Mouse (Mus musculus) midbrain, embryonic 11.5 days (tissue): ENCODE data around the gene Tiam1. TPM values are rescaled to one million over a fixed set of nuclear protein-coding genes. Genes with fewer than 3 reads are reported as not detected.

ENCODE experiments used
- ATAC-seq: fragments of 200-750 bp; cut with Nextera tagmentation; 2 replicates; pipeline ENCODE4 v1.8.0; 2017; ENCODE audit warnings: moderate TSS enrichment, moderate library complexity; ENCODE audit not compliant: low FRiP score
- DNase-seq: peaks from one replicate; pipeline ENCODE4 v3.0.0; 2015; ENCODE audit warnings: low spot score; ENCODE audit errors: missing footprints
- H3K27ac ChIP-seq: fragments of 300-500 bp; sonication (generic); 2 replicates; pipeline ENCODE4 v1.5.1; 2014; ENCODE audit warnings: low read depth, low read length
- H3K27me3 ChIP-seq: fragments of 300-500 bp; sonication (generic); 2 replicates; pipeline ENCODE4 v1.6.1; 2014; ENCODE audit warnings: mild to moderate bottlenecking, low read length, moderate library complexity, mixed read lengths; ENCODE audit not compliant: control insufficient read depth, insufficient read depth
- H3K36me3 ChIP-seq: fragments of 300-500 bp; sonication (generic); 2 replicates; pipeline ENCODE4 v1.6.1; 2014; ENCODE audit warnings: mild to moderate bottlenecking, low read length, moderate library complexity, mixed read lengths; ENCODE audit not compliant: control insufficient read depth, insufficient read depth
- H3K4me1 ChIP-seq: fragments of 300-500 bp; sonication (generic); 2 replicates; pipeline ENCODE4 v1.6.1; 2014; ENCODE audit warnings: low read length; ENCODE audit not compliant: control insufficient read depth, insufficient read depth
- H3K4me2 ChIP-seq: fragments of 300-500 bp; sonication (generic); 2 replicates; pipeline ENCODE4 v1.6.1; 2014; ENCODE audit warnings: mild to moderate bottlenecking, moderate library complexity
- H3K4me3 ChIP-seq: fragments of 300-500 bp; sonication (generic); 2 replicates; pipeline ENCODE4 v1.5.1; 2014; ENCODE audit warnings: low read depth, low read length
- H3K9ac ChIP-seq: fragments of 300-500 bp; sonication (generic); 2 replicates; pipeline ENCODE4 v1.6.1; 2014; ENCODE audit warnings: low read length
- H3K9me3 ChIP-seq: fragments of 300-500 bp; sonication (generic); 2 replicates; pipeline ENCODE4 v1.6.1; 2016; ENCODE audit warnings: low read length; ENCODE audit not compliant: control insufficient read depth
- WGBS: fragments of 180-500 bp; shearing (Covaris S2); extraction: QIAGEN DNeasy Blood & Tissue Kit; methylation state at CpG from one replicate; pipeline ENCODE4 v1.1.7; 2014; 5-methylcytosine and 5-hydroxymethylcytosine counted together
- polyA plus RNA-seq: library from polyadenylated mRNA; unstranded; fragments of >200 nt; fragmentation: Nextera tagmentation; extraction: Ambion mirVana; gene quantifications from 2 replicates; pipeline ENCODE4 v1.2.1, GENCODE M21; 2014

The Tiam1 gene
- polyA plus RNA-seq, result 14.2 and 16.9 TPM in 2 replicates

DNA sequence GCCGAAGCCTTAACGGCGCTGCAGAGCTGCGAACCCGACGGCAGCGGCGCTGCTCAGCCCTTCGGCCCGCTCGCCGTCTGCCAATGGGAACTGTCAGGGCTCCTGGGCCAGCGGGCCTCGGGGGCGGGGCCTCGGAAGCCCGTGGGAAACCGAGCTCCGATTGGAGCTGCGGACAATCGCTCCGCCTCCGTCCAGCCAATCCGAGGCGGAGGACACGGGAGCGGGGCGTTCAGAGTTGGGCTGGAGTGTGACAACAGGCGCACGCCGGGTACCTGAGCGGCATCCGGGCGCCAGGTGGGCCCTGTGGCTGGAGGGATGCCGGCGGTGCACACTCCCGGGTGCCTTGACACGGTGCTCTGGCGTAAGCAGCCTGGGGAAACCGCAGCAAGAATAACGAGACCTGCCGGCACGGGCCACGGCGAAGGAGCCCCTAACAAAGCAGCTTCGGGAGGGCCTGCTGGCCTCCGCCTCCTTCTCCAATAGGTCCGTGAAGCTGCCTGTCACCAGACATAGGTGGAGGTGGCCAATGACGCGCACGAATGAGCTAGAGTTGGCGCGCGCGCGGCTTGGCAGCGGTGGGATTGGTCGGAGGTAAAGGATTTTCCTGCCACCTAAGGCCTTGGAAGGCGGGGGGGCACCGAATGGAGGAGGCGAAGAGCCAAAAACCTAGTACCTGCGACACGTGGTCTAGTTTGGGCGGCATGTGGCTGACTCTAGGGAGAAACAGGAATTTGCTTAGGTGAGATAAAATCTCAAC lies at the start of gene Tiam1:
Gene Tiam1 (minus strand): TSS at position 10 of the 757 bp plus-strand sequence.
- WGBS, result 0% methylated on average over 59 of the region's 64 CpGs
- DNase-seq, result peak; percentile 99
- H3K4me1 ChIP-seq, result peaks cover 15% of the 10 kb centered on the region

DNA sequence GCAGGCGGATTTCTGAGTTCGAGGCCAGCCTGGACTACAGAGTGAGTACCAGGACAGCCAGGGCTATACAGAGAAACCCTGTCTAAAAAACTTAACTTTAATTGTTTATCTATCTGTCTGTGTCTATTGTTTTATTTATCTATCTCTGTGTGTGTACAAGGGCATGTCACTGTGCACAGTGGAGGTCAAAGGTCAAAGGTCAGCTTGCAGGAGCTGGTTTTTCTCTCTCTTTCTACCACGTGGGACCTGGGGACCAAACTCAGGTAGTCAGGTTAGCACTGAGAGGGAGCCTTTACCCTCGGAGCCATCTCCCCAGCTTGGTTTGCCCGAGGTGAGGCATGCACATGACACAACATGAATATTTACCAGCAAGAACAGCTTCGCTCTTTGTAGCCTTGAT lies 47.7 kb upstream of the Tiam1 start:
- 0 out of 2 replicates have a peak, but pooled peaks cover 2% of the 10 kb centered on the region for H3K27me3 ChIP-seq
- no peak for ATAC-seq
- WGBS, result 79% methylated on average over 6 of the region's 6 CpGs
- H3K9me3 ChIP-seq, result no peaks in the 10 kb centered on the region
- no peak overlapping the region for H3K27ac ChIP-seq
- peak; percentile 65 for DNase-seq
- H3K4me3 ChIP-seq, result no peak overlapping the region
- no peaks in the 10 kb centered on the region for H3K36me3 ChIP-seq
- no peak overlapping the region for H3K4me2 ChIP-seq
- H3K4me1 ChIP-seq, result no peaks in the 10 kb centered on the region
- H3K9ac ChIP-seq, result no peak overlapping the region

More for the DNA sequence above, at the start of gene Tiam1:
- ATAC-seq, result peak; percentile 98
- peak within 1 kb of the TSS; percentile 96 for H3K4me2 ChIP-seq
- no peak within 1 kb of the TSS for H3K27ac ChIP-seq
- H3K9me3 ChIP-seq, result no peaks in the 10 kb centered on the region
- H3K36me3 ChIP-seq, result no peaks in the 10 kb centered on the region
- peak within 1 kb of the TSS; percentile 88 for H3K9ac ChIP-seq
- H3K27me3 ChIP-seq, result peaks cover 24% of the 10 kb centered on the region
- peak within 1 kb of the TSS; percentile 64 for H3K4me3 ChIP-seq

DNA sequence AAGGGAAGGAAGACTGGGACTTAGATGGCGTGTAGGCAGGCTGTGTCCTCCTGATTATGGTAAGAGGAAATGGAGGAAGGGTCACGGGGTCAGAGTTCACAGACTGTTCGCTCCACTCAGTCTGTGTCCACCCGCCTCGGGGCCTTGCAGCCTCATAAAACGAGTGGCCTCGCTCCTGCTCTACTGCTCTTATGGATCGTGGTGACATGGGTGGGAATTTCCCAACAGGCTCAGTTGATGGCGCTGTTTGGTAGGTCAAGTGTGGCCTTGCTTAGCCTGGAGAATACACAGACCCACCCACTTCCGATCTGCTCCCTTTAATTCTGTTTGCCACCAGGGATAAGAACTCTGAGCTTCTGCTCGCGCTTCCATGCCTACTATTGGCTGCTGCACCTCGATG lies 43.9 kb upstream of the Tiam1 start:
- H3K27ac ChIP-seq, result no peak overlapping the region
- 0 out of 2 replicates have a peak, but pooled peaks cover 2% of the 10 kb centered on the region for H3K27me3 ChIP-seq
- no peak overlapping the region for H3K9ac ChIP-seq
- H3K36me3 ChIP-seq, result no peaks in the 10 kb centered on the region
- ATAC-seq, result 0 out of 2 replicates have a peak, but pooled peaks have one; percentile 38
- peak; percentile 54 for DNase-seq
- H3K4me3 ChIP-seq, result no peak overlapping the region
- no peak overlapping the region for H3K4me2 ChIP-seq
- 47% methylated on average over 13 of the region's 13 CpGs for WGBS
- H3K9me3 ChIP-seq, result no peaks in the 10 kb centered on the region
- no peaks in the 10 kb centered on the region for H3K4me1 ChIP-seq

DNA sequence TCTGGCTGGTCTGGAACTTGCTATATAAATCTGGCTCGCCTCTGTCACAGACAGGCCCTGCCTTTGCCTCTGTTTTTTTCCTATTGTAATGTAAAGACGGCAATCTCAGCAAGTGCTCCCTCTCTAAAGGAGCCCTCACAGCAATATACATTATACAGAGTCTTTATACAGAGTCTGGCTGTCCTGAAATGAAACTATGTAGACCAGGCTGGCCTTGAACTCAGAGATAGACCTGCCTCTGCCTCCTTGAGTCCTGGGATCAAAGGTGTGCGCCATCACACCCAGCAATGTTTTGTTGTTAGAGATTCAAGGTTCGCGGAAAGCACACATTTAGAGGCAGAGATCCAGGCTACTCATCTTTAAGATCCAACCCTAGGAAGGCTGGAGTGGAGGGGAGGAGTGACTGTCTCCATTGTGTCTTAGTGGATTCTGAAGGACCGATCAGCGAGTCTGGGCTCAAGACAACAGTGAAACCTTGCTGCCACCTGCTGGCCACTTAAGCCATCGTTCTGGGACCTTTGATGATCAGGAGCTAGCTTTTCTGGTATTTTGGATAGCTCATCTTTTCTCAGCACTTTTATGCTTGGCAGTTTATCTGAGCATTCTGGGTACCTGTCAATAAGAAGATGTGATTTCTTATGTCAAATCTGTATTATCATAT lies 42.5 kb upstream of the Tiam1 start:
- Histone ChIP-seq H3K4me2 (no peak overlapping the region), H3K4me3 (no peak overlapping the region), H3K9me3 (no peaks in the 10 kb centered on the region), H3K27ac (no peak overlapping the region), H3K27me3 (0 out of 2 replicates have a peak, but pooled peaks cover 2% of the 10 kb centered on the region), H3K9ac (no peak overlapping the region), H3K36me3 (no peaks in the 10 kb centered on the region), H3K4me1 (no peaks in the 10 kb centered on the region)
- DNase-seq (peak; percentile 97), ATAC-seq (peak; percentile 77)
- WGBS, result 42% methylated on average over 8 of the region's 8 CpGs

DNA sequence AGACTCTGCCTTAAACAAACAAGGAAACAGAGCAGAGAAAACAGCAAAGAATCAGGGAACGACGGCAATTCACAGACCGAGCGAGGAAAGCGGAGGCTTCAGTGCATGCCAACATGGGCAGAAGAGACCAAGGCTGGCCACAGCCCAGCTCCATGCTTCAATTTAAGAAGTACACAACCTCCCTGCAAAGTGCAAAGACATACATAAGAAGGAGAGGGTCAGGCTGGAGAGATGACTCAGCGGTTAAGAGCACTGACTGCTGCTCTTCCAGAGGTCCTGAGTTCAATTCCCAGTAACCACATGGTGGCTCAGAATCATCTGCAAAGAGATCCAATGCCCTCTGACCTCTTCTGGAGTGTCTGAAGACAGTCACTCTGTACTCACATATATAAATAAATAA lies 40.6 kb upstream of the Tiam1 start:
- ATAC-seq, result no peak
- H3K9me3 ChIP-seq, result no peaks in the 10 kb centered on the region
- no peaks in the 10 kb centered on the region for H3K4me1 ChIP-seq
- no peaks in the 10 kb centered on the region for H3K36me3 ChIP-seq
- no peak overlapping the region for H3K9ac ChIP-seq
- H3K27me3 ChIP-seq, result 0 out of 2 replicates have a peak, but pooled peaks cover 2% of the 10 kb centered on the region
- H3K4me2 ChIP-seq, result no peak overlapping the region
- no peak overlapping the region for H3K27ac ChIP-seq
- DNase-seq, result peak; percentile 49
- no peak overlapping the region for H3K4me3 ChIP-seq
- WGBS, result 86% methylated on average over 6 of the region's 6 CpGs

DNA sequence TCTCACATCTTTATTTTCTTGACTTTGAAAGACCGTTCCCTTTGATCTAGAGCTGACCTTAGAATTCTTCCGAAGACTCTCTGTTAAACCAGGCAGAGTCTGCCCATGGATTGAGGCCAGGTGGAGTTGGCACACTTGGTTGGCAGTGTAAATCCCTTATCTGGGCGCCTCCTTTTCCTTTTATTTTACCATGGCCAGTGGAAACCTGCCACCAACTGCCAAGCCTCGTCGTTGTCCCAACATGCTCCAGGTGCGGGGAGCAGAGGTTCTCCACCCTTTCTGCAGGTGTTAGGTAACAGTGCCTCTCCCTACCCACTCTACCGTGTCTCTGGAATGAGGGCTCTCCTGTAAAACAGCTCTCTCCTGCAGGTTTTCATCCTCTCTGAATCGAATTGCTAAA lies 38.1 kb upstream of the Tiam1 start:
- Histone ChIP-seq H3K4me3 (no peak overlapping the region), H3K4me2 (no peak overlapping the region), H3K9me3 (no peaks in the 10 kb centered on the region), H3K27ac (no peak overlapping the region), H3K9ac (no peak overlapping the region), H3K4me1 (no peaks in the 10 kb centered on the region), H3K27me3 (0 out of 2 replicates have a peak, but pooled peaks cover 2% of the 10 kb centered on the region), H3K36me3 (no peaks in the 10 kb centered on the region)
- 89% methylated on average over 8 of the region's 8 CpGs for WGBS
- DNase-seq (no peak), ATAC-seq (no peak)

DNA sequence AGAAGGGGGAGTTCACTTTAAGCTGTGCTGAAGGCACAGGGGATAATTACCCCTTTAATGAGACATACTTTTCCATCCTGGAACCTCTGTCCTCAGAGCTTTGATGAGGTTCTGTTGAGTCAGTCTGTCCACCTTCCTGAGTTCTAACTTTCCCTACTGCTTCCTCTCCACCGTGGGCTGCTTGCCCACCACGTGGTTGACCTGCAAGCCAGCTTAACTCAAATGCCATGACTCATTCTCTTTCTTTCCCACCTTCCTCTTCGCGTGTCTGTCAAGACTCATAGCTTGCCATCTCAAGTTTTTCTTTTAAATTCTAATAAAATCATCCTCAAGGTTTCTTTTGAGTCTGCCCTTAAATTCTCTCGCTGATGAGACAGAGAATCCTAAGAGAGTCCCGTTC lies 37.4 kb upstream of the Tiam1 start:
- H3K9me3 ChIP-seq, result no peaks in the 10 kb centered on the region
- no peak for ATAC-seq
- no peak overlapping the region for H3K4me2 ChIP-seq
- no peak for DNase-seq
- no peaks in the 10 kb centered on the region for H3K27me3 ChIP-seq
- H3K27ac ChIP-seq, result no peak overlapping the region
- H3K4me1 ChIP-seq, result peaks cover 3% of the 10 kb centered on the region
- no peak overlapping the region for H3K9ac ChIP-seq
- no peaks in the 10 kb centered on the region for H3K36me3 ChIP-seq
- 85% methylated on average over 6 of the region's 6 CpGs for WGBS
- no peak overlapping the region for H3K4me3 ChIP-seq

DNA sequence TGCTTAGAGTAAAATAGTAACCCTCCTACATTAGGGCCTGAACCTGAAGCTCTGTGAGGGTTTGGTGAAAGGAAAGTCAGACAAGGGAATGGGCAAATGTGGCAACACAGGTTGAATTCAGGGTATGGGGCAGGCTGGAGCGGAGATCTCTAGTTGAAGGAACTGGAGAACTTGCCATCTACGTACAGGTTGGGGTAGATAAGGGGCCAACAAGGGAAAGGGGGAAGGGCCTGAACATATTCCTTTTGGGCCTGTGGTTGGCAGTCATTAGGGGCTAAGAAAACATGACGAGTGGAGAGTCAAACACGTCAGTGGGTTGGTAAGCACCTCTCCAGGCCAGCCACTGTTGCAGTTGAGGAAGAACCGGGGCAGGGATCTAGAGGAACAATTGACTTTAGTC lies 36.3 kb upstream of the Tiam1 start:
- Histone ChIP-seq H3K9me3 (no peaks in the 10 kb centered on the region), H3K9ac (no peak overlapping the region), H3K36me3 (no peaks in the 10 kb centered on the region), H3K27ac (no peak overlapping the region), H3K4me2 (no peak overlapping the region), H3K4me3 (no peak overlapping the region), H3K4me1 (peaks cover 3% of the 10 kb centered on the region), H3K27me3 (no peaks in the 10 kb centered on the region)
- no peak for ATAC-seq
- no peak for DNase-seq
- 83% methylated on average over 5 of the region's 5 CpGs for WGBS

DNA sequence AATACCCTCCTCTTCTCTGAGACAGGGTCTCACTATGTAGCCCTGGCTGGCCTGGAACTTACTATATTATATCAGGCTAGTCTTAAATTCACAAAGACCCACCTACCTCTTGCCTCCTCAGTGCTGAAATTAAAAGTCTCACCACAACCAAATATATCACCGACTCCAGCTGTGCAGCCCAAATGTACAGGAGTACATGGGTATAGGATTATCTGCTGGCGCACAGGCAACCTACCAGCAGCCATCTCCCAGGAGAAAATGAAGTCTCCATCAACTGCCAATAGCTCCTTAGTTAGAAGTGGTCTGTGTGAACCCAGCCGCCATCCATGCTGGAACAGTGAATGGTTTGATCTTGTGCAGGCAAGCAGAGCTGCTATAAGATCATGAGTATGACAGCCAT lies 34.8 kb upstream of the Tiam1 start:
- Histone ChIP-seq H3K36me3 (no peaks in the 10 kb centered on the region), H3K9ac (no peak overlapping the region), H3K4me2 (no peak overlapping the region), H3K4me3 (no peak overlapping the region), H3K27me3 (no peaks in the 10 kb centered on the region), H3K9me3 (no peaks in the 10 kb centered on the region), H3K4me1 (peaks cover 3% of the 10 kb centered on the region), H3K27ac (no peak overlapping the region)
- ATAC-seq, result no peak
- no peak for DNase-seq
- WGBS, result 93% methylated on average over 3 of the region's 3 CpGs
